Mouse (Mus musculus): ENCODE results near the gene Dgke. TPM values are rescaled to one million over a fixed set of nuclear protein-coding genes. Genes with fewer than 3 reads are reported as not detected.
A peak's percentile ranks its signal among the peaks of the same experiment; 100 is the strongest.

Dgke gene
- polyA plus RNA-seq, 1 experiment from 2014 or later: 17.7 TPM

GRCm38 (mm10) chr11:89067871-89068490 lies 1.3 kb upstream of the Dgke start:
- 64% methylated on average over 11 of the region's 11 CpGs for WGBS
- no peak for ATAC-seq (ENCODE audit: low read depth)

GRCm38 (mm10) chr11:89067301-89067822 lies 712 bp upstream of the Dgke start:
- no peaks in the 10 kb centered on the region for H3K36me3 ChIP-seq (ENCODE audit: control insufficient read depth, insufficient read depth, low read length)
- H3K4me3 ChIP-seq (ENCODE audit: low read depth, low read length): no peak overlapping the region
- 74% methylated on average over 6 of the region's 6 CpGs for WGBS
- H3K4me2 ChIP-seq (ENCODE audit: low read depth, low read length): no peak overlapping the region
- no peaks in the 10 kb centered on the region for H3K9me3 ChIP-seq (ENCODE audit: control insufficient read depth, low read length)
- H3K9ac ChIP-seq (replicated peaks; ENCODE audit: low read depth, low read length): no peak overlapping the region
- H3K4me1 ChIP-seq (ENCODE audit: control insufficient read depth, insufficient read depth, low read length): no peaks in the 10 kb centered on the region
- no peak for ATAC-seq (ENCODE audit: low read depth)
- H3K27me3 ChIP-seq (ENCODE audit: control insufficient read depth, insufficient read depth, low read length): no peaks in the 10 kb centered on the region
- H3K27ac ChIP-seq (ENCODE audit: low read depth, low read length): no peak overlapping the region

More at GRCm38 (mm10) chr11:89067871-89068490, 1.3 kb upstream of the Dgke start:
- Histone ChIP-seq H3K4me2 (ENCODE audit: low read depth, low read length) (no peak overlapping the region), H3K27ac (ENCODE audit: low read depth, low read length) (no peak overlapping the region), H3K27me3 (ENCODE audit: control insufficient read depth, insufficient read depth, low read length) (no peaks in the 10 kb centered on the region), H3K36me3 (ENCODE audit: control insufficient read depth, insufficient read depth, low read length) (no peaks in the 10 kb centered on the region), H3K9me3 (ENCODE audit: control insufficient read depth, low read length) (no peaks in the 10 kb centered on the region), H3K4me1 (ENCODE audit: control insufficient read depth, insufficient read depth, low read length) (no peaks in the 10 kb centered on the region), H3K9ac (replicated peaks; ENCODE audit: low read depth, low read length) (no peak overlapping the region), H3K4me3 (ENCODE audit: low read depth, low read length) (no peak overlapping the region)

GRCm38 (mm10) chr11:89066126-89066525 lies 524 bp downstream of the Dgke start:
- Histone ChIP-seq H3K9me3 (ENCODE audit: control insufficient read depth, low read length) (no peaks in the 10 kb centered on the region), H3K4me1 (ENCODE audit: control insufficient read depth, insufficient read depth, low read length) (no peaks in the 10 kb centered on the region), H3K4me3 (ENCODE audit: low read depth, low read length) (no peak overlapping the region), H3K9ac (replicated peaks; ENCODE audit: low read depth, low read length) (no peak overlapping the region), H3K4me2 (ENCODE audit: low read depth, low read length) (no peak overlapping the region), H3K27ac (ENCODE audit: low read depth, low read length) (no peak overlapping the region), H3K27me3 (ENCODE audit: control insufficient read depth, insufficient read depth, low read length) (no peaks in the 10 kb centered on the region), H3K36me3 (ENCODE audit: control insufficient read depth, insufficient read depth, low read length) (no peaks in the 10 kb centered on the region)
- 84% methylated on average over 6 of the region's 6 CpGs for WGBS
- ATAC-seq (ENCODE audit: low read depth): no peak

GRCm38 (mm10) chr11:89065297-89065696 lies 1.4 kb downstream of the Dgke start:
- Histone ChIP-seq H3K27me3 (ENCODE audit: control insufficient read depth, insufficient read depth, low read length) (no peaks in the 10 kb centered on the region), H3K36me3 (ENCODE audit: control insufficient read depth, insufficient read depth, low read length) (no peaks in the 10 kb centered on the region), H3K27ac (ENCODE audit: low read depth, low read length) (no peak overlapping the region), H3K4me2 (ENCODE audit: low read depth, low read length) (no peak overlapping the region), H3K4me3 (ENCODE audit: low read depth, low read length) (no peak overlapping the region), H3K9ac (replicated peaks; ENCODE audit: low read depth, low read length) (no peak overlapping the region), H3K9me3 (ENCODE audit: control insufficient read depth, low read length) (no peaks in the 10 kb centered on the region), H3K4me1 (ENCODE audit: control insufficient read depth, insufficient read depth, low read length) (no peaks in the 10 kb centered on the region)
- no peak for ATAC-seq (ENCODE audit: low read depth)
- WGBS: 95% methylated on average over 3 of the region's 3 CpGs

GRCm38 (mm10) chr11:89064312-89064711 lies 2.3 kb downstream of the Dgke start:
- H3K4me3 ChIP-seq (ENCODE audit: low read depth, low read length): no peak overlapping the region
- WGBS: 86% methylated on average over 6 of the region's 6 CpGs
- H3K4me2 ChIP-seq (ENCODE audit: low read depth, low read length): no peak overlapping the region
- H3K36me3 ChIP-seq (ENCODE audit: control insufficient read depth, insufficient read depth, low read length): no peaks in the 10 kb centered on the region
- H3K27ac ChIP-seq (ENCODE audit: low read depth, low read length): no peak overlapping the region
- H3K27me3 ChIP-seq (ENCODE audit: control insufficient read depth, insufficient read depth, low read length): no peaks in the 10 kb centered on the region
- H3K4me1 ChIP-seq (ENCODE audit: control insufficient read depth, insufficient read depth, low read length): peaks cover 4% of the 10 kb centered on the region
- no peak overlapping the region for H3K9ac ChIP-seq (replicated peaks; ENCODE audit: low read depth, low read length)
- ATAC-seq (ENCODE audit: low read depth): no peak
- H3K9me3 ChIP-seq (ENCODE audit: control insufficient read depth, low read length): no peaks in the 10 kb centered on the region

GRCm38 (mm10) chr11:89061362-89061761 lies 5.3 kb downstream of the Dgke start:
- Histone ChIP-seq H3K27ac (ENCODE audit: low read depth, low read length) (no peak overlapping the region), H3K9ac (replicated peaks; ENCODE audit: low read depth, low read length) (no peak overlapping the region), H3K4me1 (ENCODE audit: control insufficient read depth, insufficient read depth, low read length) (peaks cover 21% of the 10 kb centered on the region), H3K27me3 (ENCODE audit: control insufficient read depth, insufficient read depth, low read length) (no peaks in the 10 kb centered on the region), H3K36me3 (ENCODE audit: control insufficient read depth, insufficient read depth, low read length) (no peaks in the 10 kb centered on the region; the same call in 1 of the 2 replicates), H3K4me2 (ENCODE audit: low read depth, low read length) (no peak overlapping the region), H3K4me3 (ENCODE audit: low read depth, low read length) (no peak overlapping the region), H3K9me3 (ENCODE audit: control insufficient read depth, low read length) (no peaks in the 10 kb centered on the region)
- WGBS: 79% methylated on average over 7 of the region's 7 CpGs
- ATAC-seq (ENCODE audit: low read depth): no peak

GRCm38 (mm10) chr11:89060423-89061089 lies 6.1 kb downstream of the Dgke start:
- H3K9me3 ChIP-seq (ENCODE audit: control insufficient read depth, low read length): no peaks in the 10 kb centered on the region
- ATAC-seq (ENCODE audit: low read depth): peak; percentile 94
- H3K9ac ChIP-seq (replicated peaks; ENCODE audit: low read depth, low read length): peak overlapping the region; percentile 86
- H3K4me3 ChIP-seq (ENCODE audit: low read depth, low read length): peak overlapping the region; percentile 86
- H3K27ac ChIP-seq (ENCODE audit: low read depth, low read length): peak overlapping the region; percentile 69
- peak overlapping the region; percentile 88 for H3K4me2 ChIP-seq (ENCODE audit: low read depth, low read length)
- H3K4me1 ChIP-seq (ENCODE audit: control insufficient read depth, insufficient read depth, low read length): peaks cover 21% of the 10 kb centered on the region
- no peaks in the 10 kb centered on the region for H3K27me3 ChIP-seq (ENCODE audit: control insufficient read depth, insufficient read depth, low read length)
- H3K36me3 ChIP-seq (ENCODE audit: control insufficient read depth, insufficient read depth, low read length): no peaks in the 10 kb centered on the region; the same call in 1 of the 2 replicates
- WGBS: under 1% methylated on average over 61 of the region's 63 CpGs

GRCm38 (mm10) chr11:89059919-89060422 lies 6.7 kb downstream of the Dgke start:
- Histone ChIP-seq H3K4me2 (ENCODE audit: low read depth, low read length) (peak overlapping the region; percentile 88), H3K9ac (replicated peaks; ENCODE audit: low read depth, low read length) (peak overlapping the region; percentile 86), H3K27ac (ENCODE audit: low read depth, low read length) (peak overlapping the region; percentile 69), H3K4me3 (ENCODE audit: low read depth, low read length) (peak overlapping the region; percentile 86), H3K9me3 (ENCODE audit: control insufficient read depth, low read length) (no peaks in the 10 kb centered on the region), H3K36me3 (ENCODE audit: control insufficient read depth, insufficient read depth, low read length) (no peaks in the 10 kb centered on the region; the same call in 1 of the 2 replicates), H3K27me3 (ENCODE audit: control insufficient read depth, insufficient read depth, low read length) (no peaks in the 10 kb centered on the region), H3K4me1 (ENCODE audit: control insufficient read depth, insufficient read depth, low read length) (peaks cover 21% of the 10 kb centered on the region)
- WGBS: under 1% methylated on average over 33 of the region's 33 CpGs
- ATAC-seq (ENCODE audit: low read depth): no peak; the same call in 1 of the 2 replicates
